Mouse (Mus musculus): ENCODE results near the gene Olfr1086.
"Not testable (repeated sequence)": the region's sequence is repeated elsewhere in the genome, so short reads cannot be mapped to it uniquely, and the experiment has no call there.

Gene Olfr1086

GRCm38 (mm10) chr2:86679992-86680391, at the start of gene Olfr1086:
TSS of gene Olfr1086 (minus strand) at chr2:86680092.
- DNase-seq, result no peak

- DNase-seq, result no peak
Observed at GRCm38 (mm10) chr2:86698295-86698694, 18.4 kb upstream of the Olfr1086 start, which contains the start of gene Olfr1087. TSS of gene Olfr1087 (minus strand) at chr2:86698395.

- DNase-seq, result no peak
Observed at GRCm38 (mm10) chr2:86661919-86662318, 18.0 kb downstream of the Olfr1086 start, which contains the start of gene Olfr1085. TSS of gene Olfr1085 (minus strand) at chr2:86662019.

GRCm38 (mm10) chr2:86639625-86640024, 40.3 kb downstream of the Olfr1086 start, which contains the start of gene Olfr1084:
TSS of gene Olfr1084 (minus strand) at chr2:86639725.
- not testable (repeated sequence) for DNase-seq
